Mouse (Mus musculus): ENCODE data around the gene E2f6. TPM values are rescaled to one million over a fixed set of nuclear protein-coding genes. Genes with fewer than 3 reads are reported as not detected.

Gene E2f6
- total RNA-seq, 2 experiments from 2014 or later = 68.4 to 73.6 TPM

GRCm38 (mm10) chr12:16868618-16869017, 57.9 kb downstream of the E2f6 start:
- ATAC-seq (replicated peaks; ENCODE audit: low FRiP score, low TSS enrichment, poor library complexity, severe bottlenecking) = no peak

DNA sequence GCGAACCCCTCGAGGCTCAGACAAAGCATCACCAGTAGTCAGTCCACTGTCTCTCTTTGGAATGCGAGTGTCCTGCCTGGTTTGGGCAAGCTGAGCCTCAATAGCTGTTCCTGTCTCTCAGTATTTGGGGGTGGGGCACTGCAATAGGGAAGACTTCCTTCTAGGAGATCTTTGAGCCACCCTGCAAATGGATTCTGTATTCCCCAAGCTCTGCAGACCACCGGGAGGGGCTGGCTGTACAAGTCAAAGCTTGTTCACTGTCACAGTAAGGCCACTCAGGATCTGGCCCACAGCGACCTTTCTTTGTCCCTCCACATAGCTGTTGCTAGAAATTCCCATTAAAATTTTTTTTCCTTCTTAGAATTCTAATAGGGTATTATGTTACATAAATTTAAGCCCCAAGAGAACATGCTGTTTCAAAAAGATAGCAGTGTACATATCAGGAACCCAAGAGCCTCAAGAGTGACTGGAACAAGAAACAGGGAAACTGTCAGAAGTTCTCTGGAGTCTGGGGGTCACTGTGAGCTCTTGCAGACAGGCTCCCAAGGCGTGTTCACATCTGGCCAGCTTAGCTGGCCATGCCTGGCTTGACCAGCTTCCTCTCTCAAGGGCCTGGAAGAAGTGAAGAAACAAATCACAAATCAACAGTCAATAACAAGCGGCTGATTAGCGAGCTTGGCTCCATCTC, 58.5 kb downstream of the E2f6 start:
- ATAC-seq (replicated peaks; ENCODE audit: low FRiP score, low TSS enrichment, poor library complexity, severe bottlenecking) = no peak

GRCm38 (mm10) chr12:16869870-16870404, 59.2 kb downstream of the E2f6 start:
- ATAC-seq (replicated peaks; ENCODE audit: low FRiP score, low TSS enrichment, poor library complexity, severe bottlenecking) = no peak

DNA sequence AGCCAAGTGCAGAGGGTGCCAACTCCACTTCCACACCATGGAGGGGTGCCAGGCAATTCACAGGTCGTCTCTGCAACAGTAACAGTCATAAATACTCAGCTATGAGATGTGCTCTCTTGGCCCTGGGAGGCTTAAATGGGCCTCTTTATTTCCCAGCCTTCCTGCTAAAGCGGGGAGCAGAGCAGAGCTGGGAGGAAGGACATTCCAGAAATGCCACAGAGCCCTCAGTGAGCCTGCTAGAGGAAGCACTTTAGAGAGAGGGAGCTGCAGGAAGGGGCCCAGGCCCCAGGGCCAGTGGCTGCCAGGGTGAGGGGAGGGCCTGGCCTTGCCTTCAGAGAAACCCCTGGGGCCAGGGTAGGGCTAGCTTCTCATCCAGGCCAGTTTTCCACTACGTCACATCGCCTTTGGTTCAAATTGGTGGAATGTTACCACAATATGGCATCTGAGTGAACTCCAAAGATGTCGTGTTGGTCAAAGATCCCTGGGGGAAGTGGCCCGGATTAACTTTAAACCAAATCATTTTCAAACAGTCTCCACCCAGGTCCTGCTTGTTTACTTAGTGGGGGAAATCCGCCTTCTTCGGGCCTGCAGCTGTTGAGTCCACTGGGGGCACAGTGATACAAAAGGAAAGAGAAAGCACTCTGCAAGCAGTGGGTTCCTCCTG, 59.8 kb downstream of the E2f6 start:
- ATAC-seq (replicated peaks; ENCODE audit: low FRiP score, low TSS enrichment, poor library complexity, severe bottlenecking) = no peak

GRCm38 (mm10) chr12:16872006-16872405, 61.2 kb downstream of the E2f6 start:
- no peak for ATAC-seq (replicated peaks; ENCODE audit: low FRiP score, low TSS enrichment, poor library complexity, severe bottlenecking)

- ATAC-seq (replicated peaks; ENCODE audit: low FRiP score, low TSS enrichment, poor library complexity, severe bottlenecking) = no peak
These were observed 62.2 kb downstream of the E2f6 start for GRCm38 (mm10) chr12:16872926-16873464.

GRCm38 (mm10) chr12:16873549-16873948, 62.8 kb downstream of the E2f6 start:
- no peak for ATAC-seq (replicated peaks; ENCODE audit: low FRiP score, low TSS enrichment, poor library complexity, severe bottlenecking)

DNA sequence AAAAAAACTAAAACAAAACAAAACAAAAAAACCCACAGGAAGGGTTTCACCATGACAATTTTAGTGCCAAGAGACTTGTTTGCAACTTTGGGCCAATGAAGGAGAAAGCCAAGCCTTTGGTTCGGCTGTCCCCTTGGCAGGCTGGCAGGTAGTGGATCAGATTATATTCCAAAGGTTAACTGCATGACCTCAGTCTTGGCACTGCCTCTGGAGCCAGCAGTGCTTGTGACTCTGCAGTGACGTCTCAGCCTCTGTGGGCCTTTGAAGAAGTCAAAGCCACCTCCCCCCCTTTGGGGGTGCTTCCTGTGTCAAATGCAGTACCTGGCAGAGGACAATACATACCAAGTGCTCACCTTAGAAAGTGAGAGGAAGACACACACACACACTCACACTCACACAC, 63.3 kb downstream of the E2f6 start:
- no peak for ATAC-seq (replicated peaks; ENCODE audit: low FRiP score, low TSS enrichment, poor library complexity, severe bottlenecking)

DNA sequence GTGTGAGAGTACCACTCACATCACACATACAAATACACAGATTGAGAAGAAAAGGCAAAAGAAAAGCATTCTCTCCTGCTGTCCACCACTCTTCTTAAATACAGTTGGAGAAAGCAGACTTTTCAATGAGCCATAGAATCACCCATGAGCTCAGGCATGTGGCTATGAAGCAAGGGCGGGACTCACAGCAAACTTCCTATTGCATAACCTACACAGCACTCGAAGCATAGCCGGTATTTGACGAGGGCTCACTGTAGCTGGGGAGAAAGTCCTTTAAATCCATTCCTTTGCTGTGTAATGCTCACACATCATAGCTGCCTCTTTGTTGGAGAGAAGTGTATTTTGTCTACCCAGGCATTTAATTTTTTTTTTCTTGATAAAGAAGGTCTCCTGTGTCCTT, 64.5 kb downstream of the E2f6 start:
- no peak for ATAC-seq (replicated peaks; ENCODE audit: low FRiP score, low TSS enrichment, poor library complexity, severe bottlenecking)

- ATAC-seq (replicated peaks; ENCODE audit: low FRiP score, low TSS enrichment, poor library complexity, severe bottlenecking) = no peak
These were observed 64.9 kb downstream of the E2f6 start for GRCm38 (mm10) chr12:16875678-16876077.

GRCm38 (mm10) chr12:16876667-16877066, 65.9 kb downstream of the E2f6 start:
- ATAC-seq (replicated peaks; ENCODE audit: low FRiP score, low TSS enrichment, poor library complexity, severe bottlenecking) = no peak

DNA sequence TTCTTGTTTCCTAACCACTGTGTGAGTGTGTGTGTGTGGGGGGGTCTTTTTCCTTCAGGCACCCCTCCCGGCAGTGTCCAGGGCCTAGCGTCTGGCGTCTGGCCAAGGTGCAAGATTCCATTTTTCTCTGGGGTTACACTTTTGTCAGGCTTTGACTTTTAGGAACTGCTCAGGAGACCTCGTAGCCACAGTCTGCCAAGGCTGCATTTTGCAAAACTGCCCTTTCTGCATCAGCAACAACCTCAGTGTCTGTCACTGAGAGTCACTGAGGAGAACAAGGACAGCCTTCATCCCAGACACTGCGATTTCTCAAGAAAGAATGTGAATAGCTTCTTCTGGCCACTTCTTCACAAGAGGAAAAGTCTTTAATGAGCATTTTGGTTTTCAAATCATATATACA, 66.4 kb downstream of the E2f6 start:
- ATAC-seq (replicated peaks; ENCODE audit: low FRiP score, low TSS enrichment, poor library complexity, severe bottlenecking) = no peak

GRCm38 (mm10) chr12:16877679-16878078, 66.9 kb downstream of the E2f6 start:
- no peak for ATAC-seq (replicated peaks; ENCODE audit: low FRiP score, low TSS enrichment, poor library complexity, severe bottlenecking)

DNA sequence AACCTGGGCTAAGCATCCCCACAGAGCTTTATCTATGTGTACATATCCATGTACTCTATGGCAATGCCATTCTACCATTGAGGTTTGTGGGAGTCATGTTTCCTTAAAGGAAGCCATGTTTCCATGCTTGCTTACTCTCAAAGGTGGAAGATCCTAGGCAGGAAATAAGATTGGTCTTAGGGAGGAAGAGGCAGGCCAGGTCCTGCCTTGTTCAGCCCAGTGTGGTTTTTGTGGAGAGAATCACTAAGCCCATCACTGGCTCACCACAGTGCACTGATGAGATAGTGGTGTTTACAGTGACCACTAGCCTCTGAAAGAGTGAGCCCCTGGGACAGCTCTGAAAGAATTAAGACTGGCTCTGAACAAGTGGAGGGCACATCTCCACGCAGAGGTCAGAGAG, 68.6 kb downstream of the E2f6 start:
- no peak for ATAC-seq (replicated peaks; ENCODE audit: low FRiP score, low TSS enrichment, poor library complexity, severe bottlenecking)

DNA sequence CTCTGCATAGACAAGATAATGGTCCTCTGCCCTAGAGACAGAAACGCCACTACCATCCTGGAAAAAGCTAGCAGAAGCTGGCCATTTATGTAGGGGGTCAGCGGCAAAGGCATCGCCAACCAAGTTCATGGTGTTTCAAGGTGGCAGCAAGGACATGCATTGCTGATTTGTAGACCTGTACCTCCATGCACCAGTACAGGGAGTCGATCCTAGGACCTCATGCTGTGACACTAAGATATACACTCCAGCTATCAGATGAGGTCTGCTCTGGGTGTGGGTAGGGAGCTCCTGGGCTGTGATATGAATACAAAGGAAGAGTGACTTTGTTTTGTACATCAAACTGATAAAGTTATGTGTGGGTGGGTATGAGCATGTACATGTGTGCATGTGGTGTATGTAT, 69.3 kb downstream of the E2f6 start:
- ATAC-seq (replicated peaks; ENCODE audit: low FRiP score, low TSS enrichment, poor library complexity, severe bottlenecking) = peak; percentile 72

- ATAC-seq (replicated peaks; ENCODE audit: low FRiP score, low TSS enrichment, poor library complexity, severe bottlenecking) = no peak
These were observed 71.7 kb downstream of the E2f6 start for GRCm38 (mm10) chr12:16882442-16882841.

DNA sequence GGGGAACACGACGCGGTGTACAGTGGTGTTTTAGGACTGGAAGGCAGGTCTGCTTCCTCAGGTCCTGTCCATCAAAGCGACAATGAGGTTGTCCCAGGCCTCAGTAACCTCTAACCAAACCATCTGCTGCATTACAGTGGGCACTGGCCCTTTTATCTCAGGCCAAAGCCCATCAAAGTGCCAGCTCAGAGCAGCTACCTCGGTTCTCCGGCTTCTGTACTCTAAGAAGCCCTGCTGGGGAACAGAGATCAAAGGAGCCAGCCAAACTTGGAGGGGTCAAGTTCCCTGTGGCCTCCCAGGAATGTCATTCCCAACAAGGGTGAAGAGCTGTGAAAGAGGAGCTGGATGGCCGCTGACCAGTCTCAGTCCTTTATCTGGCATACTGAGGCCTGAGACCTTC, 72.3 kb downstream of the E2f6 start:
- ATAC-seq (replicated peaks; ENCODE audit: low FRiP score, low TSS enrichment, poor library complexity, severe bottlenecking) = no peak

GRCm38 (mm10) chr12:16884534-16884933, 73.8 kb downstream of the E2f6 start:
- no peak for ATAC-seq (replicated peaks; ENCODE audit: low FRiP score, low TSS enrichment, poor library complexity, severe bottlenecking)

DNA sequence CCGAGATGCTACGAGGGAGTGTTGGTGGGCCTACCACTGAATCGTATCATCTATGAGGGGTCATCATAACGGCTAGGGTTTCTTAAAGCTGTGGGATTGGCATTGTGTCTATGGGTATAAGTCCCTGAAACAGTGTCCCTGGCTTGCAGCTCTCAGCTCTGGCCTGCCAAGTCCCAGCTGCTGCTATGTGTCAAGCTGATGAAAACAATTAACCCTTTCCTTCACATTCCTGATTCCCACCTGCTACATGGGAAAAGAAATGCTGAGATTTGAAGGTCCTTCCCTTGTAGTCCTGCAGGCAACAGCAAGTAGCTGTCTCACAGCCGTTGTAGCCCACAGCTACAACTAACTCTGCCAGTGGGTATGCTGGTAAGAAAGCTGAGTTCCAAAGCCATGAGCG, 75.6 kb downstream of the E2f6 start:
- ATAC-seq (replicated peaks; ENCODE audit: low FRiP score, low TSS enrichment, poor library complexity, severe bottlenecking) = no peak
